Mouse (Mus musculus) forebrain, embryonic 16.5 days (tissue): ENCODE measurements around the gene Stat5a. TPM values are rescaled to one million over a fixed set of nuclear protein-coding genes. Genes with fewer than 3 reads are reported as not detected.

Source experiments
- ATAC-seq: fragments of 200-750 bp; cut with Nextera tagmentation; 2 replicates; pipeline ENCODE4 v1.8.0; 2017; ENCODE audit warnings: mild to moderate bottlenecking, moderate library complexity
- H3K27ac ChIP-seq: fragments of 300-500 bp; sonication (generic); 2 replicates; pipeline ENCODE4 v1.5.1; 2014; ENCODE audit warnings: low read length, control low read depth
- H3K27me3 ChIP-seq: fragments of 300-500 bp; sonication (generic); replicated peaks from 2 replicates; pipeline ENCODE4 v1.6.1; 2014; ENCODE audit warnings: low read length; ENCODE audit not compliant: control insufficient read depth, insufficient read depth
- H3K36me3 ChIP-seq: fragments of 300-500 bp; sonication (generic); 2 replicates; pipeline ENCODE4 v1.6.1; 2014; ENCODE audit not compliant: control insufficient read depth, insufficient read depth
- H3K4me1 ChIP-seq: fragments of 300-500 bp; sonication (generic); replicated peaks from 2 replicates; pipeline ENCODE4 v1.6.1; 2014; ENCODE audit warnings: low read length; ENCODE audit not compliant: control insufficient read depth, insufficient read depth
- H3K4me2 ChIP-seq: fragments of 300-500 bp; sonication (generic); 2 replicates; pipeline ENCODE4 v1.6.1; 2014; ENCODE audit warnings: mild to moderate bottlenecking, low read length, control low read depth
- H3K4me3 ChIP-seq: fragments of 300-500 bp; sonication (generic); replicated peaks from 2 replicates; pipeline ENCODE4 v1.5.1; 2014; ENCODE audit warnings: mild to moderate bottlenecking, low read length, control low read depth
- H3K9ac ChIP-seq: fragments of 300-500 bp; sonication (generic); replicated peaks from 2 replicates; pipeline ENCODE4 v1.6.1; 2014; ENCODE audit warnings: low read depth, low read length, control low read depth
- H3K9me3 ChIP-seq: fragments of 300-500 bp; sonication (generic); 2 replicates; pipeline ENCODE4 v1.6.1; 2016; ENCODE audit warnings: low read length; ENCODE audit not compliant: control insufficient read depth
- whole genome bisulfite sequencing: fragments of 180-500 bp; shearing (Covaris S2); extraction: QIAGEN DNeasy Blood & Tissue Kit; methylation state at CpG from one replicate; pipeline ENCODE4 v1.1.7; 2014; 5-methylcytosine and 5-hydroxymethylcytosine counted together
- polyA plus RNA-seq: library from polyadenylated mRNA; unstranded; fragments of >200 nt; fragmentation: Nextera tagmentation; extraction: Ambion mirVana; gene quantifications from 2 replicates; pipeline ENCODE4 v1.2.1, GENCODE M21; 2015

Stat5a gene
- polyA plus RNA-seq, 1 experiment from 2014 or later, result 1.0 TPM

DNA sequence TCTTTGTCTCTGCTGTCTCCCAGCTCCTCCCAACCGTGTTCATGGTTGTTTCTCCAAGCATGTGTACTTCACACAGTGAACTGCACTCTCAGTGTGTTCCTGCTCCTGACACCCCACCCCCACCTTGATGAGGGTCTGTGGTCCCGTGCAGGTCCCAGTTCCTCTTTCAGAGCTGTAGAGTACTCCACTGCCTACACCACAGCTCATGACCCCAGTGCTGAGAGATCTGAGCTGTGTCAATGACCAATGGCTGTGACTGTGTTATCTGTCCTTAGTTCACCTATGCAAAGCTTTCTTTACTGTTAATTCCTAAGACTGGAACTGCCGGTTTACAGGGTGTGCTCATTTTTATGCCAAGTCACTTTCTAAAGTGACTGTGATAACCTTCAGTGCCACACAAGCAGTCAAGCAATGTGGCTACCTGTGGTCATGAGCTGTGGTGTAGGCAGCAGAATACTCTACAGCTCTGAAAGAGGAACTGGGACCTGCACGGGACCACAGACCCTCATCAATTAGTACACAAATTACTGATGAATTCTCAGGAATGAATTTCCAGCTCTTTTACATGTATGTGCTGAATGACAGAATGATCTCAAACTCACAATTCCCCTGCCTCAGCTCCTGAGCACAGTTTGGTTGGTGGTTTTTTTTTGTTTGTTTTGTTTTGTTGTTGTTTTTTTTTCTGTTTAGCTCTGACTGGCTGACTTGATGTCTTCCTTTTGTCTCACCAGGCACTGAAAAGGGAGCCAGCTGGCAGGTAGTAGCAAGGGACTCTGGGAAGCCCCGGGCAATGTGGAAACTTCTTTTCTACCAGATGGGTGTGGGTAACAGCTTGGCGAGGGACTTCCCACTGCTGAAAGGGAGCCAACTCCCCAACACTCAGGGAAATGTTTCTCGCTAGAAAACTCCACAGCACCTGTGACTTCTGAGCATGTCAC, 38.4 kb downstream of the Stat5a start:
- peak; percentile 55; the same call in 1 of the 2 replicates for ATAC-seq
- H3K27me3 ChIP-seq, result no peaks in the 10 kb centered on the region
- no peak overlapping the region; the same call in 1 of the 2 replicates for H3K27ac ChIP-seq
- H3K4me3 ChIP-seq, result no peak overlapping the region
- peaks cover 5% of the 10 kb centered on the region for H3K36me3 ChIP-seq
- H3K4me1 ChIP-seq, result peaks cover 12% of the 10 kb centered on the region
- no peak overlapping the region for H3K4me2 ChIP-seq
- WGBS, result 53% methylated on average over 7 of the region's 7 CpGs
- H3K9ac ChIP-seq, result no peak overlapping the region
- H3K9me3 ChIP-seq, result no peaks in the 10 kb centered on the region

DNA sequence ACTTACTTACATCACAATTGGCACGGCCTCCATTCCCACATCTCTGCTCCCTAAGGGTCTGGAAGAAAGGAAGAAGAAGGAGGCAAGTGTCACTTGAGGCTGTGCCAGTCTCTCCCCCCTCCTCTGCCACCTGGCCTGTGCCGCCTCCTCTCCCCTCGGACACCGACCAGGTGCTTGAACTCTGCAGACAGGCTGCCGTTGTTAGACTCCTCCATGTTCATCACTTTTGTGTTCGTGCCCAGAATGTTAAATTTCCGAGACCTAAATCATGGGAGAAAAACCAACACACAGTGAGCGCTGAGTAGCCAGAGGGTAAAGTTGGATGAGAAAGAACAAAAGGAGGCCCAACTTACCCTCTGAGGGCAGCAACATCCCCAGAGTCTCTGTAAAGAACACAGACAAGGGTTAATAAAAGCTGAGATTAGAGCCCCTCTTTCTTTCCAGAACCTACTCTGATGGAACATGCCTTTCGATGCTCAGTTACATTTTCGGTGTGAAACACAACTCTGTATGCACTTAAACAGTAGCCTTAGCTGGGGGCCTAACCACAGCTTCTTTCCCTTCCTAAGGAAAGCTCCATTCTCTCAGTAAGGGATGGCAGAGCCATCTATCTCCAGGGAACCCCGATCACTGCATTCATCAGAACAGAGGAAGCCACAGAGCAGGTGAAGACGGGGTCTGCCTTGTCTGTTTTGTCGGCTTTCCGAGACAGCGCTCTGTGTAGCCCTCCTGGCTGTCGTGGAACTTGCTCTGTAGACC, 39.5 kb downstream of the Stat5a start:
- no peak overlapping the region for H3K4me2 ChIP-seq
- 40% methylated on average over 16 of the region's 16 CpGs for WGBS
- no peaks in the 10 kb centered on the region for H3K9me3 ChIP-seq
- H3K4me1 ChIP-seq, result peaks cover 12% of the 10 kb centered on the region
- H3K36me3 ChIP-seq, result peaks cover 5% of the 10 kb centered on the region
- no peak for ATAC-seq
- no peaks in the 10 kb centered on the region for H3K27me3 ChIP-seq
- H3K9ac ChIP-seq, result no peak overlapping the region
- H3K4me3 ChIP-seq, result no peak overlapping the region
- peak overlapping the region; percentile 8; the same call in 1 of the 2 replicates for H3K27ac ChIP-seq

DNA sequence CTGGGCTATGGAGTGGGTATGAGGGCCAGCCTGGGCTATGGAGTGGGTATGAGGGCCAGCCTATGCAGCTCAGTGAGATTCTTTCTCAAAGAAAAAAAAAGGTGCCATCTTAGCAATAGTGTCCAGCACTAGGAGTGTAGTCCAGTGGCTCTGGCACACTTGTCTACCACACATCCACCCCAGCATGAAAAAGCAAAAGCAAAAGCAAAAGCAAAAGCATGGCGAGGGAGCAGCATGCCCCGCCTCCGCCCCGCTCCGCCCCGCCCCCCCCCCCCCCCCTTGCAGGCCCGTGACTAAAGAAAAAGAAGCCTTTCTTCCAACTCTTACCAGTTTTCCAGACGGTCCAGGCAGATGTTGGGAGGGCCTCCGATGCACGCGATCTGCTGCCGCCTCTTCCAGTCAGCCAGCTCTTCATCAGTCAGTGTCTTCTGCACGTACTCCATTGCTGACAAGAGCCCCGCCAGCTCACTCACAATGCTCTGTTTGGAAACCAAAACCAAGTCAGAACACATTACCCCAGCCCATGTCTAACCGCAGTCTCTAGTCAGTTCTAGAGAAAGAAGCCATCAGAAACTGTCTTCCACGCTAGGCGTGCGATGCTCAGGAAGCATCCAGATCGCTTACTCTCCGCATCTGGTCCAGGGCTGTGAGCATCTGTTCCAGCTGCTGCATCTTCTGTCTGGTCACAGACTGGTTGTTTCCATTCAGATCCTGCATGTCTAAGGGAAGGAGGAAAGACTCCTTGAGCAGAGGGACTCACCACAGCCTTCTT, 45.6 kb downstream of the Stat5a start:
- H3K4me3 ChIP-seq, result no peak overlapping the region
- ATAC-seq, result no peak
- H3K36me3 ChIP-seq, result peaks cover 5% of the 10 kb centered on the region
- no peak overlapping the region for H3K9ac ChIP-seq
- H3K4me1 ChIP-seq, result no peaks in the 10 kb centered on the region
- 77% methylated on average over 18 of the region's 20 CpGs for WGBS
- H3K4me2 ChIP-seq, result no peak overlapping the region
- H3K27me3 ChIP-seq, result no peaks in the 10 kb centered on the region
- no peak overlapping the region for H3K27ac ChIP-seq
- no peaks in the 10 kb centered on the region for H3K9me3 ChIP-seq

DNA sequence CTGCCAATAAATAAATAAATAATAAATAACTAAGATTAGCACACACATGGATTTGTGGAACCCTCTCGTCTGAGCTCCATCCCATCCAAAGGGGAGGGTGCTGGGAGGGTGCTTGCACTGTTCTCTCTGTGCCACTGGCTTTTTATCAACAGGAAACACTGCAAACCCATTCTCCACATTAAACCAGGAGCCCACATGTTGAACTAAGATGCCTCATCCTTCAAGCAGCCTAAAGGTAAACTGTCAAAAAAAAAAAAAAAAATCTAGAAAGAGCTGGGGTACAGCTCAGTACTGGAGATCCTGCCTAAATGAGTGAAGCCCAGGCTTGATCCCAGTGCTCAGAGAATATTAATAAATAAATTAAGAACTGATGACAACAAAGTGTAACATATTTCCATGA, 46.8 kb downstream of the Stat5a start:
- 85% methylated on average over 1 of the region's 1 CpGs for WGBS

DNA sequence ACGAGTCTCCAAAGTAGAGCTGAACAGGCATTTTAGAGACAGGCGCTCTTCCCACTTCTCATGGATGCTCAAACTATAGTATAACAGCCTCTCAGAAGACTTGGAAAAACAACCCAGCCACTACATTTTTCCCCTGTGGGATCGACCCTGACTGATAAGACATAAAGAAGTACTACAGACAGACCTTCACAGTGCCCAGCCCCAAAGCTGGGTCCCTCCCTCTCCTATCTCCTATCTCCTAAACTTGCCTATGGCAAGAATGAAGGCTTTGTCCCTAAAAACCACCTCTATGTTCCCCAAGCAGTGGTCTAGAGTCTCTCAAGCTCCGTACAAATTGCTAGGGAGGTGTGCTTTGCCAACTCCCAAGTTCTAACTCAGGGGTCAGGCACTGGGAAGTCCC, 47.7 kb downstream of the Stat5a start:
- Histone ChIP-seq H3K9me3 (no peaks in the 10 kb centered on the region), H3K36me3 (peaks cover 5% of the 10 kb centered on the region), H3K9ac (no peak overlapping the region), H3K4me1 (no peaks in the 10 kb centered on the region), H3K27ac (no peak overlapping the region), H3K4me3 (no peak overlapping the region), H3K4me2 (no peak overlapping the region), H3K27me3 (no peaks in the 10 kb centered on the region)
- 86% methylated on average over 4 of the region's 4 CpGs for WGBS
- ATAC-seq, result no peak

More for the DNA sequence above, 46.8 kb downstream of the Stat5a start:
- H3K36me3 ChIP-seq, result peaks cover 5% of the 10 kb centered on the region
- H3K9ac ChIP-seq, result no peak overlapping the region
- no peaks in the 10 kb centered on the region for H3K4me1 ChIP-seq
- no peak for ATAC-seq
- H3K4me2 ChIP-seq, result no peak overlapping the region
- H3K4me3 ChIP-seq, result no peak overlapping the region
- no peak overlapping the region for H3K27ac ChIP-seq
- no peaks in the 10 kb centered on the region for H3K9me3 ChIP-seq
- H3K27me3 ChIP-seq, result no peaks in the 10 kb centered on the region

GRCm38 (mm10) chr11:100908112-100908511, 49.0 kb downstream of the Stat5a start:
- Histone ChIP-seq H3K36me3 (no peaks in the 10 kb centered on the region), H3K27ac (no peak overlapping the region), H3K4me3 (no peak overlapping the region), H3K4me2 (no peak overlapping the region), H3K4me1 (no peaks in the 10 kb centered on the region), H3K9me3 (no peaks in the 10 kb centered on the region), H3K27me3 (no peaks in the 10 kb centered on the region), H3K9ac (no peak overlapping the region)
- 93% methylated on average over 2 of the region's 2 CpGs for WGBS
- no peak for ATAC-seq

DNA sequence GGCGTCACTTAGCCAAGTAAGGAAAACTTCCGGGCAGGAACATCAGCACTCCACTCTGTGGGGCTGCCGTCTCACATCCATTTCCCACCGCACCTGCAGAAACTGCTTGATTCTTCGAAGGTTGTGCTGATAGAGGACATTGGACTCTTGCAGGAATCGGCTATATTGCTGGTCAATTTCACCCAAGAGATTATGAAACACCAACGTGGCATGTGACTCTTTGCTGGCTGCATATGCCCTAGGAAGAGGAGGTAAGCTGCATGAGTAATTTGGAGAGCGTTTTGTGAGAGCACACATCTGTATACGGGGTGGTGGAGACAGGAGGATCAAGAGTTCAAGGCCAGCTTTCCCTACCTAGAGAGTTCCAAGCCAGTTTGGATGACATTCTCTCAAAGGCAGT, 49.4 kb downstream of the Stat5a start:
- no peaks in the 10 kb centered on the region for H3K36me3 ChIP-seq
- no peak overlapping the region for H3K4me3 ChIP-seq
- WGBS, result 88% methylated on average over 9 of the region's 9 CpGs
- no peaks in the 10 kb centered on the region for H3K4me1 ChIP-seq
- H3K27ac ChIP-seq, result no peak overlapping the region
- H3K9ac ChIP-seq, result no peak overlapping the region
- no peaks in the 10 kb centered on the region for H3K9me3 ChIP-seq
- ATAC-seq, result no peak
- no peaks in the 10 kb centered on the region for H3K27me3 ChIP-seq
- no peak overlapping the region for H3K4me2 ChIP-seq

- Histone ChIP-seq H3K4me3 (no peak overlapping the region), H3K27me3 (no peaks in the 10 kb centered on the region), H3K9me3 (0 out of 2 replicates have a peak, but pooled peaks cover 2% of the 10 kb centered on the region), H3K4me1 (no peaks in the 10 kb centered on the region), H3K9ac (no peak overlapping the region), H3K27ac (no peak overlapping the region), H3K36me3 (no peaks in the 10 kb centered on the region), H3K4me2 (no peak overlapping the region)
- ATAC-seq, result no peak
- WGBS, result 92% methylated on average over 17 of the region's 17 CpGs
These were observed 53.4 kb downstream of the Stat5a start for GRCm38 (mm10) chr11:100912401-100913155.
